Mouse (Mus musculus): ENCODE results near the gene Rpl3. TPM values are rescaled to one million over a fixed set of nuclear protein-coding genes. Genes with fewer than 3 reads are reported as not detected.

Rpl3 gene
- polyA plus RNA-seq, 1 experiment = 692 TPM

DNA sequence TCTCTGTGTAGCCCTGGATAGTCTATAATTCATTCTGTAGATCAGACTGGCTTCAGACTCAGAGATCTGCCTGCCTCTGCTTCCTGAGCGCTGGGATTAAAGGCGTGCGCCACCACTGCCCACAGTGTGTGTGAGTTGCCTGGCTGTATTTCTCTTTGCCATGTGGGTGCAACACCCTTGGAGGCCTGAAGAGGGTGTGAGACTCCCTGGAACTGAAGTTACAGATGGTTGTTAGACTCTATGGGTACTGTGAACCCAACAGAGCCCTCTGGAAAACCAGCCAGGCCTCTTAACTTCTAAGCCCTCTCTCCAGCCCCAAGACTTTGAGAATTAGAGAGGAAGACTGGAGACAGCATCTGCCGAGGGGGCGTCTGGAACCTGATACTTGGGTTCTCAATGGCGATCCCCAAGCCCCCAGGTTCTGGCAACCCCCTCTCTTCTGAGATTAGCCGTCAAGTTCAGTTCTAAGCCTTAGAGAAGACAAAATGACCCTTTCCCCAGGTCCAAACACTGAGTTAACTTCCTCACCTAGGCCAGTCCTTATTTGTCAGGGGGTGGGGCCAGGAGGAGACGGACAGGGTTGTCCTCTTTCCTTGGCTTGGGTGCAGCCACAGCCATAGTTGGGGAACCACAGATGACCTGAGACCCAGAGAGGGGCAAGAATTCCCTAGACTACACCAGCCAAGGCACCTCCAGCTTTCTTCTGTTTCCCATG, 31.2 kb downstream of the Rpl3 start:
- no peak for DNase-seq
- H3K27ac ChIP-seq (ENCODE audit: insufficient read depth, low read length) = no peak overlapping the region
- no peaks in the 10 kb centered on the region for H3K27me3 ChIP-seq (ENCODE audit: control insufficient read depth, insufficient read depth, low read length)
- no peak for TF ChIP-seq POLR2A (IDR thresholded peaks at IDR 0.05; ENCODE audit: borderline replicate concordance, insufficient read depth, low read length)
- no peak for TF ChIP-seq CTCF (IDR thresholded peaks at IDR 0.05; ENCODE audit: borderline replicate concordance, insufficient read depth, low read depth, low read length)
- WGBS = 91% methylated on average over 8 of the region's 8 CpGs
- no peak overlapping the region for H3K4me3 ChIP-seq (replicated peaks; ENCODE audit: insufficient read depth, low read depth, low read length)
- H3K4me1 ChIP-seq (ENCODE audit: control insufficient read depth, insufficient read depth, low read length) = no peaks in the 10 kb centered on the region; the same call in 1 of the 2 replicates

DNA sequence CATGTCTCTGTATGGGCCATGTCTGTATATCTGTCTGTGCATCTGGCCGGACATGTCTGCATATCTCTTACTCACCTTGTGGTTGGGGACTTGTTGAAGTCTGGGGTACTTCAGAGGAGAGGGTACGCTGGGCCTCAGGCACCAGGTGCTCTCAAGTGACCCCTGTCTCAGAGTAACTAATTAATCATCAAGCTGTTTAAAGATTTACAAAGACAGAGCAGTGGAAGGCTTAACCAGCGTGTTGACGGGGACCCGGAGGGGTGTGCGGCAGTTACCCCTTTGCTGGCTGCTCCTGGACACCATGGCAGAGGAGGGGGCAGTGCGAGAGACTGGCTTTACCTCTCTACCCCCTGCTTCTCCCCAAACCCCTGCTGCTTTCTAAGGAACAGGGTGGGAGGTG, 32.1 kb downstream of the Rpl3 start:
- TF ChIP-seq POLR2A (IDR thresholded peaks at IDR 0.05; ENCODE audit: borderline replicate concordance, insufficient read depth, low read length) = no peak
- TF ChIP-seq CTCF (IDR thresholded peaks at IDR 0.05; ENCODE audit: borderline replicate concordance, insufficient read depth, low read depth, low read length) = no peak
- WGBS = 89% methylated on average over 7 of the region's 7 CpGs

DNA sequence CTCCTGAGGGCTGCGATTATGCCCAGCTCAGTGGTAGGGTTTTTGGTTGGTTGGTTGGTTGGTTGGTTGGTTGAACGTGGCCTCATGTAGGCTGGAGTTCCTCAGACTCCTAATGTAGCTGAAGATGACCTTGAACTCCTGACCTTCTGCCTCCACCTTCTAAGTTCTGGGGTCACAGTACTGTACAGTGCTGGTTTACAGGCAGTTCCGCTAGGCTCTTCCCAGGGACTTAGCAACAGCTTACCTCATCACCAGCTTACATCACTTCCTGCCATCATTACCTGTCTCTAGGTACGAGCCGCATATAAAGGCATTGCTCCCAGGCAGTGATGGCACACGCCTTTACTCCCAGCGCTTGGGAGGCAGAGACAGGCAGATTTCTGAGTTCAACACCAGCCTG, 33.5 kb downstream of the Rpl3 start:
- H3K27ac ChIP-seq (ENCODE audit: insufficient read depth, low read length) = no peak overlapping the region
- H3K4me3 ChIP-seq (replicated peaks; ENCODE audit: insufficient read depth, low read depth, low read length) = no peak overlapping the region
- no peaks in the 10 kb centered on the region; the same call in 1 of the 2 replicates for H3K4me1 ChIP-seq (ENCODE audit: control insufficient read depth, insufficient read depth, low read length)
- no peaks in the 10 kb centered on the region for H3K27me3 ChIP-seq (ENCODE audit: control insufficient read depth, insufficient read depth, low read length)
- TF ChIP-seq POLR2A (IDR thresholded peaks at IDR 0.05; ENCODE audit: borderline replicate concordance, insufficient read depth, low read length) = no peak
- no peak for TF ChIP-seq CTCF (IDR thresholded peaks at IDR 0.05; ENCODE audit: borderline replicate concordance, insufficient read depth, low read depth, low read length)
- DNase-seq = no peak
- 92% methylated on average over 7 of the region's 7 CpGs for WGBS

More for the DNA sequence above, 32.1 kb downstream of the Rpl3 start:
- Histone ChIP-seq H3K27ac (ENCODE audit: insufficient read depth, low read length) (no peak overlapping the region), H3K4me1 (ENCODE audit: control insufficient read depth, insufficient read depth, low read length) (no peaks in the 10 kb centered on the region; the same call in 1 of the 2 replicates), H3K4me3 (replicated peaks; ENCODE audit: insufficient read depth, low read depth, low read length) (no peak overlapping the region), H3K27me3 (ENCODE audit: control insufficient read depth, insufficient read depth, low read length) (no peaks in the 10 kb centered on the region)
- DNase-seq = no peak

DNA sequence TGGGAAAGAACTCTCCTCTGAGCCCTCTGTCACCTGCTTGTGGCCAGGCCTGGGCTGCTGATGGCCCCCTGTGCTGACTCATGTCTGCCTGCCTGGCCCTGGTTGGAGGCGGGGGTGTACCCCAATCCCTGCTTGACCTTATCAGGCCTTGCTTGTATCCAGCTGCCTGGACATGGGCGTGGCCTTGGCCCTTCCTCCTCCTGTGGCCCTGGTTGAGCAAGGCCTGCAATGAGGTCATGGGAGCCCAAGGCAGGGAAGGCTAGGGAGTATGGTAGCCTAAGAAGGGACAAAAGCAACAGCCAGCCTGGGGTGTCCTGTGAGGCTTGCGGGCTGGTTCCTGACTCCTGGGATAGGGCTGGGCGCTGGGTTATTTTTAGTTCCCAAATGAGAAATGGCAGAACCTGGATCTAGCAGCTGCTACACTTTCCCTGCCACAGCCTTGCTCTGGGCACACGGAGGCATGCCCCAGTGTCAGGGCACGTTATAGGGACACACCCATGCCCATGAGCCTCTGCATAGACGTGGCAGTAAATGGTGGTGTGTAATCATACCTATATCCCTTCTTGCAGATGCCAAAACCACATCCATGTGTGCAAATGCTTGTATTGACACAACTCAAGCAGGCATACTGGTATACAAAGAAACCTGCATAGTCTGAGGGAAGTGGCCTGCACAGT, 37.5 kb downstream of the Rpl3 start:
- Histone ChIP-seq H3K27me3 (ENCODE audit: control insufficient read depth, insufficient read depth, low read length) (no peaks in the 10 kb centered on the region), H3K4me3 (replicated peaks; ENCODE audit: insufficient read depth, low read depth, low read length) (no peak overlapping the region), H3K4me1 (ENCODE audit: control insufficient read depth, insufficient read depth, low read length) (no peaks in the 10 kb centered on the region), H3K27ac (ENCODE audit: insufficient read depth, low read length) (no peak overlapping the region)
- 83% methylated on average over 7 of the region's 7 CpGs for WGBS
- DNase-seq = no peak
- TF ChIP-seq CTCF (IDR thresholded peaks at IDR 0.05; ENCODE audit: borderline replicate concordance, insufficient read depth, low read depth, low read length) = no peak
- no peak for TF ChIP-seq POLR2A (IDR thresholded peaks at IDR 0.05; ENCODE audit: borderline replicate concordance, insufficient read depth, low read length)

DNA sequence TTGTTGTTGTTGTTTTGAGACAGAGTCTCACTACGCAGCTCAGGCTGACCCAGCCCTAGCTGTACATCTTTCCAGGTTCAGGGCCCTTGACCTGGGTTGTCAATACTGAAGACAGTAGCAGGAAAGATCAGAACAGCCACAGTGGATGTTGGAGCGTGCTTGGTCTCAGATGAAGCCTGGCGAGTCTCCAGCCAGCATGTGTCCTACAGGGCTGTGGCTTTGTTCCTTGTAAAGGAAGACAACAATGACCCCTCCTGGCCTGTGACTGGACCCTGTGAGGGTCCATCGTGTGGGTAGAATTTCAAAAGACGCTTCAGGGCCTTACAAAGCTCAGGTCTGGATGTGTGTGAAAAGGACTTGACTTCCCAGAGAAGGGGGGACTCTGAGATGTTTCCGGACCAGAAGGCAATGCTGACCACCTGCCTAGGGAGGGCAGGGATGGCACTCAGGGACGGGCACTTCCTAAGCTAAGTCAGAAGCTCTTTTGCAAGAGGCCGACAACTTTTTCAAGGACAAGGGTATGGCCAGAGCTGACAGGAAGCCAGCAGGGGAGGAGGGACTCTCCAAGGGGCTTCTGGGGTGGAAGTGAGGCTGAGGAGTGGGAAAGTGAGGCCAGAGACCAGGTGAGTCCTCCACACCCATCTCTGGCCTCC, 38.2 kb downstream of the Rpl3 start:
- 62% methylated on average over 8 of the region's 8 CpGs for WGBS
- Histone ChIP-seq H3K27ac (ENCODE audit: insufficient read depth, low read length) (no peak overlapping the region), H3K27me3 (ENCODE audit: control insufficient read depth, insufficient read depth, low read length) (no peaks in the 10 kb centered on the region), H3K4me3 (replicated peaks; ENCODE audit: insufficient read depth, low read depth, low read length) (no peak overlapping the region), H3K4me1 (ENCODE audit: control insufficient read depth, insufficient read depth, low read length) (no peaks in the 10 kb centered on the region; the same call in 1 of the 2 replicates)
- no peak for TF ChIP-seq POLR2A (IDR thresholded peaks at IDR 0.05; ENCODE audit: borderline replicate concordance, insufficient read depth, low read length)
- TF ChIP-seq CTCF (IDR thresholded peaks at IDR 0.05; ENCODE audit: borderline replicate concordance, insufficient read depth, low read depth, low read length) = no peak
- no peak for DNase-seq

DNA sequence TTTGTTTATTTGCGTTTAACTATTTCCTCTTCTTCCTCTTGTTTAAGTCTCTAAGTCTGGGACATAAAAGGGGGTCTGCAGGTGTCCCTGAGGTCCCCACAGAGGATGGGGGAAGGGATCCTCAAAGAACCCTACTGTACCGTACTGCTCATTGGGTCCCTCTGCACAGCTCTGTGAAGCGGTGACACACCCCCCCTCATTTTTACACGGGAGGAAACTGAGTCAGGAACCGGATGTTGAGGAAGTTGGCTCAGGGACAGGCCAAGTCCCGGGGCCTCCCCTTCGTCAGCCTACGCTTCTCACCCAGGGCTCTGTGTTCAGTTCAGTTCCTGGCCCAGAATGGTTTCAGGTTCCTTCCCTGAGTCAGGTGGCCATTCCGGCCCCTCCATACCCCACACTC, 39.9 kb downstream of the Rpl3 start:
- no peaks in the 10 kb centered on the region; the same call in 1 of the 2 replicates for H3K4me1 ChIP-seq (ENCODE audit: control insufficient read depth, insufficient read depth, low read length)
- H3K27ac ChIP-seq (ENCODE audit: insufficient read depth, low read length) = no peak overlapping the region
- H3K27me3 ChIP-seq (ENCODE audit: control insufficient read depth, insufficient read depth, low read length) = no peaks in the 10 kb centered on the region
- TF ChIP-seq POLR2A (IDR thresholded peaks at IDR 0.05; ENCODE audit: borderline replicate concordance, insufficient read depth, low read length) = no peak
- no peak for TF ChIP-seq CTCF (IDR thresholded peaks at IDR 0.05; ENCODE audit: borderline replicate concordance, insufficient read depth, low read depth, low read length)
- WGBS = 84% methylated on average over 9 of the region's 9 CpGs
- no peak overlapping the region for H3K4me3 ChIP-seq (replicated peaks; ENCODE audit: insufficient read depth, low read depth, low read length)
- no peak for DNase-seq

DNA sequence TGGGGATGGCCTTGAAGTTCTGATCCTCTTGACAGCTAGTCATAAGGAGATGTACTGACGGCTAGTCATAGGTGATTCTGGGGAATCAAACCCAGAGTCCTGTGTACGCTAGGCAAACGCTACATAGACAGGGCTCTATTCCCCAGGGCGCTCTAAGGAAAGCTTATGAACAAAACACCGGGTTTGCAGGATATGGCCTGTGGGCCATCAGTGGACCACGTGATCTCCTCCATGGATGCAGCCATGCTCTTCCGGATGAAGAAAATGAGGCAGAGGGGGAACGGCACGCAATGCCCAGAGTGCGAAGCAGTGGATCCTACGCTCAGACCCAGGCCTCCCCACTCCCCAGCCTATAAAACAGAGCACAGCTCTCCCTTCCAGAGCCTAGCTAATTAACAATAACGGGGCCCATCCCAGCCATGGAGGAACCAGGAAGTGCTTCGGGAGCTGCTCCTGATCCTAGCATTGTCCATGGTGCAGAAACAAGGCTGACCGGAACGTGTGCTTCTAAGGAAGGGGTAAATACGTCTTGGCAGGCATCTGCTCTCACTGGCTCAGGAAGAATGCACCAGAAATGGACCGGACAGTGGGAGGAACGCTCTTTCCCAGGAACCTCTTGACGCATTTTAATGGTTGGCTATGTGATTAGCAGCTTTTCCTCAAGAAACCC, 40.4 kb downstream of the Rpl3 start:
- no peak overlapping the region for H3K4me3 ChIP-seq (replicated peaks; ENCODE audit: insufficient read depth, low read depth, low read length)
- H3K27me3 ChIP-seq (ENCODE audit: control insufficient read depth, insufficient read depth, low read length) = no peaks in the 10 kb centered on the region
- no peaks in the 10 kb centered on the region; the same call in 1 of the 2 replicates for H3K4me1 ChIP-seq (ENCODE audit: control insufficient read depth, insufficient read depth, low read length)
- H3K27ac ChIP-seq (ENCODE audit: insufficient read depth, low read length) = no peak overlapping the region
- 83% methylated on average over 19 of the region's 19 CpGs for WGBS
- no peak for DNase-seq
- TF ChIP-seq CTCF (IDR thresholded peaks at IDR 0.05; ENCODE audit: borderline replicate concordance, insufficient read depth, low read depth, low read length) = no peak
- no peak for TF ChIP-seq POLR2A (IDR thresholded peaks at IDR 0.05; ENCODE audit: borderline replicate concordance, insufficient read depth, low read length)

All from cerebellum, adult 2 months (tissue).